ENCODE assay signal across 17 mouse cellular contexts in the genomic region with DNA sequence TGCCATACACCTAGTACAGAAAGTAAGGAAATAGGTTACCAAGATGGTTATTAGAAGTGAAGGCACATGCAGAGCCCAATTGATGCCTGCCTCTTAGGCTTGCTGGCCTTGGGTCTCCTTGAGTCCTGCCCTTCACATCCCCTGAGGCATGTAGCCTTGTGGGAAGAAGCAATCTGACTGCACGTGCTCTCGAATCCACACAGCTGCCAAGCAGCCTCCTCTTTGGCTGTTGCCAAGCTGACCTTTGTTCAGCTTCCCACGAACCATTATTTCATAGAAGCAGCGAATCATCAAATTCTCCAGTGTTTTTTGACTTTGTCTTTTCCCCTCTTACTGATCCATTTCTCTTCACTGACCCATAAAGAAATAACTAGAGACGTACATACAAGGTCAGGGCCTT.
A peak's percentile ranks its signal among the peaks of the same experiment; 100 is the strongest.
DNase-seq lines count a peak whose midpoint lies in the region; ATAC-seq and TF ChIP-seq lines count a peak whose summit lies in the region.
"Had no signal": no experiment of that assay in that cellular context is flagged by ENCODE, and none has a peak within 500 bp of the region (broad histone marks: within the 10 kb centered on the region; RNA-seq: fewer than 3 reads in every experiment).

No protein-coding gene starts in this region.

- no peak overlapping the region for H3K4me3 ChIP-seq in kidney, adult 2 months (ENCODE audit: insufficient read depth, low read depth, low read length)
- no peak overlapping the region for H3K4me3 ChIP-seq in kidney, embryonic 14.5 days (ENCODE audit: low read length)
- no peak overlapping the region for H3K4me3 ChIP-seq in limb, embryonic 10.5 days
- H3K4me3 ChIP-seq: erythroblast, embryonic 14.5 days; megakaryocyte, embryonic 14.5 days; neural tube, embryonic 15.5 days; stomach, embryonic 15.5 days had no signal

- H3K4me1 ChIP-seq in kidney, adult 2 months (ENCODE audit: control insufficient read depth, insufficient read depth, low read length), result peaks cover 5% of the 10 kb centered on the region; the same call in 1 of the 2 replicates
- H3K4me1 ChIP-seq in kidney, embryonic 14.5 days (ENCODE audit: control insufficient read depth, insufficient read depth, low read length), result no peaks in the 10 kb centered on the region
- peaks cover 3% of the 10 kb centered on the region; the same call in 1 of the 2 replicates for H3K4me1 ChIP-seq in limb, embryonic 10.5 days
- H3K4me1 ChIP-seq: megakaryocyte, embryonic 14.5 days; neural tube, embryonic 15.5 days had no signal

- H3K9ac ChIP-seq in kidney, embryonic 14.5 days (ENCODE audit: low read depth, low read length), result no peak overlapping the region
- H3K9ac ChIP-seq: neural tube, embryonic 15.5 days; stomach, embryonic 15.5 days had no signal

- no peaks in the 10 kb centered on the region for H3K9me3 ChIP-seq in kidney, embryonic 14.5 days (ENCODE audit: control insufficient read depth, low read length)
- H3K9me3 ChIP-seq in limb, embryonic 10.5 days (replicated peaks), result no peaks in the 10 kb centered on the region
- H3K9me3 ChIP-seq: neural tube, embryonic 15.5 days; stomach, embryonic 15.5 days had no signal

- no peaks in the 10 kb centered on the region for H3K36me3 ChIP-seq in kidney, adult 2 months (ENCODE audit: control insufficient read depth, insufficient read depth, low read length)
- no peaks in the 10 kb centered on the region for H3K36me3 ChIP-seq in kidney, embryonic 14.5 days (ENCODE audit: control insufficient read depth, insufficient read depth, low read length)
- no peaks in the 10 kb centered on the region for H3K36me3 ChIP-seq in limb, embryonic 10.5 days
- H3K36me3 ChIP-seq: neural tube, embryonic 15.5 days; stomach, embryonic 15.5 days had no signal

- DNase-seq in adrenal gland, adult 8-10 months, result peak; percentile 28
- DNase-seq in adrenal gland, adult 18-20 months (ENCODE audit: low spot score in 2 of 2), result no peak
- peak; percentile 88 for DNase-seq in kidney, adult 2 months
- peak; percentile 46 for DNase-seq in adrenal gland, postnatal 14 days
- DNase-seq in limb, embryonic 10.5 days (ENCODE audit: low spot score), result no peak
- no peak for DNase-seq in thymus, adult 18-20 months
- DNase-seq in urinary bladder, adult 2 months (ENCODE audit: low spot score), result no peak
- DNase-seq: cerebellum, adult 2 months; gastrocnemius, postnatal 10 days; lung, adult 18-20 months; thymus, postnatal 25 days had no signal

- no peak overlapping the region for H3K4me2 ChIP-seq in kidney, embryonic 14.5 days (replicated peaks; ENCODE audit: low read depth, low read length)
- H3K4me2 ChIP-seq: neural tube, embryonic 15.5 days; stomach, embryonic 15.5 days had no signal

- 33% methylated on average over 5 of the region's 5 CpGs for WGBS in kidney, adult 2 months
- WGBS in kidney, embryonic 14.5 days, result 62% methylated on average over 5 of the region's 5 CpGs
- 84% methylated on average over 5 of the region's 5 CpGs for WGBS in limb, embryonic 10.5 days

- TF ChIP-seq CTCF in kidney, adult 2 months (conservative IDR thresholded peaks at IDR 0.05; ENCODE audit: insufficient read depth, insufficient read length, low read depth, low read length), result no peak

- no peak for ATAC-seq in kidney, embryonic 14.5 days (ENCODE audit: low FRiP score, low TSS enrichment)
- ATAC-seq: hindbrain, embryonic 16.5 days had no signal

- no peaks in the 10 kb centered on the region for H3K27me3 ChIP-seq in kidney, adult 2 months (replicated peaks; ENCODE audit: control insufficient read depth, insufficient read depth, low read length)
- H3K27me3 ChIP-seq in kidney, embryonic 14.5 days (ENCODE audit: control insufficient read depth, insufficient read depth, low read length), result no peaks in the 10 kb centered on the region
- H3K27me3 ChIP-seq in limb, embryonic 10.5 days (ENCODE audit: low read depth, poor library complexity, severe bottlenecking), result no peaks in the 10 kb centered on the region
- H3K27me3 ChIP-seq: megakaryocyte, embryonic 14.5 days; neural tube, embryonic 15.5 days; stomach, embryonic 15.5 days had no signal

- no peak overlapping the region for H3K27ac ChIP-seq in kidney, adult 2 months (ENCODE audit: insufficient read depth, low read depth, low read length)
- H3K27ac ChIP-seq in kidney, embryonic 14.5 days (ENCODE audit: low read depth, low read length), result no peak overlapping the region
- H3K27ac ChIP-seq in limb, embryonic 10.5 days, result peak overlapping the region; percentile 30; the same call in 1 of the 2 replicates
- H3K27ac ChIP-seq: neural tube, embryonic 15.5 days; stomach, embryonic 15.5 days had no signal

- TF ChIP-seq POLR2A in kidney, adult 2 months (IDR thresholded peaks at IDR 0.05; ENCODE audit: low read depth, low read length), result no peak

Comparison
In these comparisons a context has a peak if more than half of its experiments do, and no peak if none do; other contexts are left out.
1. DNase-seq: peak in adrenal gland, adult 8-10 months (single experiment), kidney, adult 2 months (single experiment) and adrenal gland, postnatal 14 days (single experiment); none in adrenal gland, adult 18-20 months (0 of 2), limb, embryonic 10.5 days (single experiment), thymus, adult 18-20 months (0 of 2) and urinary bladder, adult 2 months (single experiment).